ENCODE assay signal across 8 mouse cellular contexts in the genomic region with DNA sequence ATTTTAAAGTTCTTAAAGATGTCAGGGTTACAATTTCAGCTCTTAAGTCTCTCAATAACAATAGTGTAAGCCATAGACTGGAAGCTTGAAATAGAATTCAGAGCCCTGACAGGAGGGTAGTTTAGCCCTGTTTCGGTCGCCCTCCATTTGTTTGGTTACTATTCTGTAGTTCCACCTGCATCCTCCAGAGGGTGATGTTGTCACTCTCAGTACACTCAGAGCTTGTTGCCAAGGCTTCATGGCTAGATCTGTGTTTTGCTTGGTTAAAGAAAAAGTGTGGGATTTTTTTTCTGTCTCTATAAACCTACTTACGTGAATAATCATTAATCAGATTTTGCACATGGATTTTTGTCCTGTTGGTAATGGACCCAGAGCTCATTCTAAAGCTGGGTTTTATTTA. TPM values are rescaled to one million over a fixed set of nuclear protein-coding genes. Genes with fewer than 3 reads are reported as not detected.
A peak's percentile ranks its signal among the peaks of the same experiment; 100 is the strongest.
DNase-seq lines count a peak whose midpoint lies in the region; ATAC-seq lines count a peak whose summit lies in the region.

No protein-coding gene starts in this region.

- H3K4me3 ChIP-seq in embryonic facial prominence, embryonic 14.5 days (ENCODE audit: low read depth, low read length) = no peak overlapping the region
- no peak overlapping the region for H3K4me3 ChIP-seq in hindbrain, embryonic 15.5 days
- no peak overlapping the region for H3K4me3 ChIP-seq in midbrain, embryonic 10.5 days

- peaks cover 11% of the 10 kb centered on the region; the same call in 1 of the 2 replicates for H3K36me3 ChIP-seq in embryonic facial prominence, embryonic 14.5 days (ENCODE audit: control insufficient read depth, insufficient read depth, low read length)
- H3K36me3 ChIP-seq in hindbrain, embryonic 15.5 days = peaks cover 7% of the 10 kb centered on the region; the same call in 1 of the 2 replicates
- H3K36me3 ChIP-seq in midbrain, embryonic 10.5 days = peaks cover 23% of the 10 kb centered on the region
- H3K36me3 ChIP-seq in splenic B cell, adult 2 months (ENCODE audit: control insufficient read depth, insufficient read depth, low read length, poor library complexity, severe bottlenecking) = peaks cover 2% of the 10 kb centered on the region; the same call in 1 of the 2 replicates

- WGBS in embryonic facial prominence, embryonic 14.5 days = 26% methylated on average over 3 of the region's 3 CpGs
- WGBS in hindbrain, embryonic 15.5 days = 24% methylated on average over 3 of the region's 3 CpGs
- 39% methylated on average over 3 of the region's 3 CpGs for WGBS in midbrain, embryonic 10.5 days

- H3K27me3 ChIP-seq in embryonic facial prominence, embryonic 14.5 days (replicated peaks; ENCODE audit: control insufficient read depth, insufficient read depth, low read length) = no peaks in the 10 kb centered on the region
- no peaks in the 10 kb centered on the region for H3K27me3 ChIP-seq in hindbrain, embryonic 15.5 days
- no peaks in the 10 kb centered on the region for H3K27me3 ChIP-seq in midbrain, embryonic 10.5 days (ENCODE audit: low read depth, poor library complexity, severe bottlenecking)
- no peaks in the 10 kb centered on the region for H3K27me3 ChIP-seq in splenic B cell, adult 2 months (ENCODE audit: control insufficient read depth, insufficient read depth, low read length, poor library complexity, severe bottlenecking)

- peak; percentile 65 for DNase-seq in layer of hippocampus, adult 11-12 months (ENCODE audit: low spot score)
- DNase-seq in layer of hippocampus, postnatal 36 days = no peak
- DNase-seq in NIH3T3 (ENCODE audit: low read depth) = peak; percentile 89
- DNase-seq in embryonic facial prominence, embryonic 14.5 days (ENCODE audit: low spot score) = peak; percentile 85
- DNase-seq in layer of hippocampus, adult 9-10 months (ENCODE audit: low spot score) = peak; percentile 63
- peak; percentile 36 for DNase-seq in midbrain, embryonic 10.5 days (ENCODE audit: low spot score)
- DNase-seq in splenic B cell, adult 2 months (ENCODE audit: low read depth, low spot score) = peak; percentile 83

- no peak overlapping the region for H3K27ac ChIP-seq in embryonic facial prominence, embryonic 14.5 days (replicated peaks; ENCODE audit: low read depth, low read length)
- H3K27ac ChIP-seq in hindbrain, embryonic 15.5 days (replicated peaks) = no peak overlapping the region
- H3K27ac ChIP-seq in midbrain, embryonic 10.5 days (replicated peaks) = no peak overlapping the region

- H3K9me3 ChIP-seq in embryonic facial prominence, embryonic 14.5 days (ENCODE audit: control insufficient read depth, low read length) = no peaks in the 10 kb centered on the region
- no peaks in the 10 kb centered on the region for H3K9me3 ChIP-seq in hindbrain, embryonic 15.5 days
- no peaks in the 10 kb centered on the region for H3K9me3 ChIP-seq in midbrain, embryonic 10.5 days (replicated peaks)

- H3K4me1 ChIP-seq in embryonic facial prominence, embryonic 14.5 days (ENCODE audit: control insufficient read depth, insufficient read depth, low read length) = no peaks in the 10 kb centered on the region
- H3K4me1 ChIP-seq in hindbrain, embryonic 15.5 days (replicated peaks) = no peaks in the 10 kb centered on the region
- H3K4me1 ChIP-seq in midbrain, embryonic 10.5 days = no peaks in the 10 kb centered on the region

- ATAC-seq in embryonic facial prominence, embryonic 14.5 days (ENCODE audit: low read depth) = peak; percentile 30; the same call in 1 of the 2 replicates
- ATAC-seq in hindbrain, embryonic 15.5 days (ENCODE audit: low FRiP score, low read depth) = peak; percentile 46; the same call in 1 of the 2 replicates

- H3K4me2 ChIP-seq in embryonic facial prominence, embryonic 14.5 days (ENCODE audit: low read depth, low read length) = no peak overlapping the region
- no peak overlapping the region for H3K4me2 ChIP-seq in hindbrain, embryonic 15.5 days

- no peak overlapping the region for H3K9ac ChIP-seq in embryonic facial prominence, embryonic 14.5 days (ENCODE audit: low read depth, low read length)
- H3K9ac ChIP-seq in hindbrain, embryonic 15.5 days = no peak overlapping the region

RNA-seq across cellular contexts. Expression of a gene that starts 12.4 kb away (rescaled TPM):
- total RNA-seq in layer of hippocampus, postnatal 36 days (2021) = 1 to 10 TPM in 1 of 2 experiments, under 1 TPM in 1; 0.77 to 1.7 TPM
- polyA plus RNA-seq in embryonic facial prominence, embryonic 14.5 days (2014; fragmentation: Nextera tagmentation; extraction: Ambion mirVana) = 5.7 and 10.6 TPM in 2 replicates
- 2.9 and 3.6 TPM in 2 replicates for polyA plus RNA-seq in hindbrain, embryonic 15.5 days (2015; fragmentation: Nextera tagmentation; extraction: Ambion mirVana)
- 1.9 and 2.0 TPM in 2 replicates for polyA plus RNA-seq in midbrain, embryonic 10.5 days (2016; fragmentation: Nextera tagmentation; extraction: Ambion mirVana)

RNA-seq across cellular contexts. Expression of a gene that starts 48.6 kb away (rescaled TPM):
- total RNA-seq in layer of hippocampus, postnatal 36 days (2021) = 100 to 1,000 TPM; 135 to 153 TPM
- 6.1 and 7.2 TPM in 2 replicates for polyA plus RNA-seq in embryonic facial prominence, embryonic 14.5 days (2014; fragmentation: Nextera tagmentation; extraction: Ambion mirVana)
- 33.0 and 38.6 TPM in 2 replicates for polyA plus RNA-seq in hindbrain, embryonic 15.5 days (2015; fragmentation: Nextera tagmentation; extraction: Ambion mirVana)
- polyA plus RNA-seq in midbrain, embryonic 10.5 days (2016; fragmentation: Nextera tagmentation; extraction: Ambion mirVana) = 5.3 and 6.4 TPM in 2 replicates

Comparison
In these comparisons a context has a peak if more than half of its experiments do, and no peak if none do; other contexts are left out.
1. DNase-seq: peak in layer of hippocampus, adult 11-12 months (single experiment), NIH3T3 (single experiment), embryonic facial prominence, embryonic 14.5 days (single experiment), layer of hippocampus, adult 9-10 months (single experiment), midbrain, embryonic 10.5 days (single experiment) and splenic B cell, adult 2 months (single experiment); none in layer of hippocampus, postnatal 36 days (0 of 2).